Mouse (Mus musculus) stomach, postnatal 0 days (tissue): ENCODE data around the gene Gm6614. TPM values are rescaled to one million over a fixed set of nuclear protein-coding genes. Genes with fewer than 3 reads are reported as not detected.
"Not testable (repeated sequence)": the region's sequence is repeated elsewhere in the genome, so short reads cannot be mapped to it uniquely, and the experiment has no call there.

Experiments used
- ATAC-seq: fragments of 200-750 bp; cut with Nextera tagmentation; 2 replicates; pipeline ENCODE4 v1.8.0; 2017; ENCODE audit not compliant: low FRiP score, low TSS enrichment
- DNase-seq: peaks from one replicate; pipeline ENCODE4 v3.0.0-alpha.2; 2016; ENCODE audit warnings: low spot score
- H3K27ac ChIP-seq: fragments of 300-500 bp; sonication (generic); replicated peaks from 2 replicates; pipeline ENCODE4 v1.5.1; 2014; ENCODE audit warnings: mild to moderate bottlenecking, control low read depth
- H3K27me3 ChIP-seq: fragments of 300-500 bp; sonication (generic); 2 replicates; pipeline ENCODE4 v1.6.1; 2014; ENCODE audit warnings: low read length; ENCODE audit not compliant: control insufficient read depth, insufficient read depth
- H3K36me3 ChIP-seq: fragments of 300-500 bp; sonication (generic); 2 replicates; pipeline ENCODE4 v1.6.1; 2014; ENCODE audit warnings: low read length, mixed read lengths; ENCODE audit not compliant: control insufficient read depth, insufficient read depth
- H3K4me1 ChIP-seq: fragments of 300-500 bp; sonication (generic); replicated peaks from 2 replicates; pipeline ENCODE4 v1.6.1; 2014; ENCODE audit warnings: antibody characterized with exemption; ENCODE audit not compliant: control insufficient read depth, insufficient read depth
- H3K4me2 ChIP-seq: fragments of 300-500 bp; sonication (generic); replicated peaks from 2 replicates; pipeline ENCODE4 v1.6.1; 2014; ENCODE audit warnings: low read depth, mild to moderate bottlenecking, control low read depth, moderate library complexity
- H3K4me3 ChIP-seq: fragments of 300-500 bp; sonication (generic); 2 replicates; pipeline ENCODE4 v1.5.1; 2014; ENCODE audit warnings: low read depth, low read length, control low read depth
- H3K9ac ChIP-seq: fragments of 300-500 bp; sonication (generic); 2 replicates; pipeline ENCODE4 v1.6.1; 2014; ENCODE audit warnings: mild to moderate bottlenecking, low read length, control low read depth, mixed read lengths
- H3K9me3 ChIP-seq: fragments of 300-500 bp; sonication (generic); 2 replicates; pipeline ENCODE4 v1.6.1; 2016; ENCODE audit warnings: low read length; ENCODE audit not compliant: control insufficient read depth
- CTCF ChIP-seq: IDR thresholded peaks from 2 replicates; pipeline ENCODE4 v1.5.1; 2016; ENCODE audit warnings: antibody characterized with exemption, low read depth, mild to moderate bottlenecking, moderate library complexity
- EP300 ChIP-seq: optimal IDR thresholded peaks from 2 replicates; pipeline ENCODE3; 2016; ENCODE audit warnings: antibody characterized with exemption
- WGBS: fragments of 180-500 bp; shearing (Covaris S2); extraction: QIAGEN DNeasy Blood & Tissue Kit; methylation state at CpG from one replicate; pipeline ENCODE4 v1.1.7; 2014; 5-methylcytosine and 5-hydroxymethylcytosine counted together
- polyA plus RNA-seq: library from polyadenylated mRNA; unstranded; fragments of >200 nt; fragmentation: Nextera tagmentation; extraction: Ambion mirVana; gene quantifications from 2 replicates; pipeline ENCODE4 v1.2.1, GENCODE M21; 2015

Gene Gm6614
- polyA plus RNA-seq = not detected in 2 replicates

- Histone ChIP-seq H3K36me3 (no peaks in the 10 kb centered on the region), H3K9ac (no peak within 1 kb of the TSS), H3K4me1 (no peaks in the 10 kb centered on the region), H3K4me3 (no peak within 1 kb of the TSS), H3K9me3 (no peaks in the 10 kb centered on the region), H3K27me3 (no peaks in the 10 kb centered on the region), H3K27ac (no peak within 1 kb of the TSS), H3K4me2 (no peak within 1 kb of the TSS)
- 84% methylated on average over 4 of the region's 4 CpGs for WGBS
- DNase-seq (no peak), ATAC-seq (no peak)
- no peak for TF ChIP-seq EP300
- no peak for TF ChIP-seq CTCF
Measured at GRCm38 (mm10) chr6:142011364-142011955, at the start of gene Gm6614. Gene Gm6614, minus strand, starts transcription at chr6:142011414.

- H3K27ac ChIP-seq, H3K4me1 ChIP-seq, H3K4me3 ChIP-seq, H3K9me3 ChIP-seq, DNase-seq, H3K4me2 ChIP-seq, H3K9ac ChIP-seq, H3K36me3 ChIP-seq, H3K27me3 ChIP-seq, ATAC-seq: not testable (repeated sequence)
- WGBS = 77% methylated on average over 3 of the region's 3 CpGs
Measured at GRCm38 (mm10) chr6:142058281-142058680, 47.1 kb upstream of the Gm6614 start.

- no peaks in the 10 kb centered on the region for H3K27me3 ChIP-seq
- DNase-seq (no peak), ATAC-seq (no peak)
- no peak overlapping the region for H3K4me2 ChIP-seq
- WGBS = 93% methylated on average over 1 of the region's 1 CpGs
- no peak overlapping the region for H3K4me3 ChIP-seq
- no peak overlapping the region for H3K27ac ChIP-seq
- TF ChIP-seq EP300 (no peak), CTCF (no peak)
- H3K9ac ChIP-seq = no peak overlapping the region
- H3K4me1 ChIP-seq = no peaks in the 10 kb centered on the region
- no peaks in the 10 kb centered on the region for H3K9me3 ChIP-seq
- no peaks in the 10 kb centered on the region for H3K36me3 ChIP-seq
Measured at GRCm38 (mm10) chr6:142047689-142048088, 36.5 kb upstream of the Gm6614 start.

GRCm38 (mm10) chr6:142045746-142046145 is 34.5 kb upstream of the Gm6614 start:
- Histone ChIP-seq H3K27ac (no peak overlapping the region), H3K36me3 (no peaks in the 10 kb centered on the region), H3K4me2 (no peak overlapping the region), H3K9ac (no peak overlapping the region), H3K4me3 (no peak overlapping the region), H3K4me1 (no peaks in the 10 kb centered on the region), H3K27me3 (no peaks in the 10 kb centered on the region), H3K9me3 (no peaks in the 10 kb centered on the region)
- TF ChIP-seq CTCF = no peak
- no peak for TF ChIP-seq EP300
- DNase-seq = no peak
- 92% methylated on average over 2 of the region's 2 CpGs for WGBS
- ATAC-seq = no peak

GRCm38 (mm10) chr6:142041896-142042295 is 30.7 kb upstream of the Gm6614 start:
- Histone ChIP-seq H3K27ac (no peak overlapping the region), H3K36me3 (no peaks in the 10 kb centered on the region), H3K9ac (no peak overlapping the region), H3K9me3 (no peaks in the 10 kb centered on the region), H3K4me3 (no peak overlapping the region), H3K4me2 (no peak overlapping the region), H3K27me3 (no peaks in the 10 kb centered on the region), H3K4me1 (no peaks in the 10 kb centered on the region)
- WGBS = 88% methylated on average over 3 of the region's 3 CpGs
- DNase-seq (no peak), ATAC-seq (no peak)
- no peak for TF ChIP-seq CTCF
- TF ChIP-seq EP300 = no peak

- TF ChIP-seq EP300 = no peak
- TF ChIP-seq CTCF = peak; percentile 83
- H3K27ac ChIP-seq = no peak overlapping the region
- H3K4me3 ChIP-seq = no peak overlapping the region
- WGBS = 32% methylated on average over 16 of the region's 16 CpGs
- H3K4me1 ChIP-seq = no peaks in the 10 kb centered on the region
- DNase-seq (peak; percentile 21), ATAC-seq (peak; percentile 79)
- no peaks in the 10 kb centered on the region for H3K27me3 ChIP-seq
- no peak overlapping the region for H3K4me2 ChIP-seq
- H3K9me3 ChIP-seq = no peaks in the 10 kb centered on the region
- no peak overlapping the region for H3K9ac ChIP-seq
- H3K36me3 ChIP-seq = no peaks in the 10 kb centered on the region
Measured at GRCm38 (mm10) chr6:142040306-142041175, 29.3 kb upstream of the Gm6614 start.
